Mouse (Mus musculus) G1E-ER4 (cell line): ENCODE results near the gene Hdac1. TPM values are rescaled to one million over a fixed set of nuclear protein-coding genes. Genes with fewer than 3 reads are reported as not detected.

Experiments
- GATA1 ChIP-seq: IDR thresholded peaks from one replicate; pipeline ENCODE4 v1.8.0; 2012; ENCODE audit warnings: low read length, inconsistent platforms
- polyA plus RNA-seq: library from polyadenylated mRNA; stranded (reverse); fragments of >175 nt; gene quantifications from 2 replicates; pipeline ENCODE4 v1.2.3, GENCODE M21; 2012

The Hdac1 gene
- polyA plus RNA-seq, 1 experiment: 71.1 TPM

- TF ChIP-seq GATA1: no peak
Measured at GRCm38 (mm10) chr4:129571551-129572084, 29.1 kb upstream of the Hdac1 start.

GRCm38 (mm10) chr4:129570028-129570427 lies 27.5 kb upstream of the Hdac1 start:
- no peak for TF ChIP-seq GATA1

GRCm38 (mm10) chr4:129568366-129568765 lies 25.9 kb upstream of the Hdac1 start:
- TF ChIP-seq GATA1: no peak

- TF ChIP-seq GATA1: no peak
Measured at GRCm38 (mm10) chr4:129565139-129565538, 22.6 kb upstream of the Hdac1 start.

- TF ChIP-seq GATA1: no peak
Measured at GRCm38 (mm10) chr4:129563718-129564117, 21.2 kb upstream of the Hdac1 start.

- no peak for TF ChIP-seq GATA1
Measured at GRCm38 (mm10) chr4:129561184-129561583, 18.7 kb upstream of the Hdac1 start.

- no peak for TF ChIP-seq GATA1
Measured at GRCm38 (mm10) chr4:129558321-129558955, 15.9 kb upstream of the Hdac1 start.

GRCm38 (mm10) chr4:129557256-129557808 lies 14.8 kb upstream of the Hdac1 start:
- peak; percentile 33 for TF ChIP-seq GATA1

- no peak for TF ChIP-seq GATA1
Measured at GRCm38 (mm10) chr4:129556532-129557223, 14.2 kb upstream of the Hdac1 start.

- TF ChIP-seq GATA1: no peak
Measured at GRCm38 (mm10) chr4:129555862-129556531, 13.5 kb upstream of the Hdac1 start.

GRCm38 (mm10) chr4:129555421-129555861 lies 12.9 kb upstream of the Hdac1 start:
- no peak for TF ChIP-seq GATA1

- no peak for TF ChIP-seq GATA1
Measured at GRCm38 (mm10) chr4:129550295-129550694, 7.8 kb upstream of the Hdac1 start.

GRCm38 (mm10) chr4:129549306-129549705 lies 6.8 kb upstream of the Hdac1 start:
- TF ChIP-seq GATA1: no peak

- no peak for TF ChIP-seq GATA1
Measured at GRCm38 (mm10) chr4:129544106-129544505, 1.6 kb upstream of the Hdac1 start.

GRCm38 (mm10) chr4:129541868-129542591 lies 483 bp downstream of the Hdac1 start:
- TF ChIP-seq GATA1: no peak
